In the genomic region with DNA sequence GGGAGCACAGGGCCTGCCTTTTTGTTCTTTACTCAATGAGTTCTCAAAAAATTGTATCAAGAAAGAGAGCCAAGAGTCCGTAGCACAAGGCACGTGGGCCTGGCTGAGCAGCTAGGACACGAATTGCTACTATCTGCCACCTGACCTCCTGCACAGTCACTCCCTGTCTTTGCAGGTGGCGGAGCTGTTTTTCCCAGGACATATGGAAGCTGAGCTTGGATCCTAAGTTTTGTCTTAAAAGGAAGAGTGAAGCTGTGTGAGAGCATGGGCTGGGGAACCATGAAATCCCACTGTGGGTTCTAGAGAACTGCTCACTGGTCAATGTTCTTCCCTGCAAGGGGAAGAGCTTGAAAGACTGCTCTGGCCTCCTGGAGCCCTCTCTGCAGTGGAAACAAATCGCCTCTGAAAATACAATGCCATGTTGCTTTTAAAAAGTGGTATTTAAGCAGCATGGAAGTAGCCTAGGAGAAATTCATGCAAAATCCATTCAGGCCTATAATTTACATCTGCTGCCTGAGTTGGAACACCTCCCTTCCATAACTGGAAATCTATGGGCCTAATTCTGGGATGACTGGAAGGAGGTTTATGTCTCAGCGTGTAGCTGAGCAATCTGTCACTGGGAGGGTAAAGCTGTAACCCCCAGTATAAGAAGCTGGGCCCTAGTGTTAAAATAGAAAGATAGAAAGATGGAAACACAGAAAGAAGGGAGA, we compare ENCODE assay signal across 29 mouse cellular contexts.
DNase-seq lines count a peak whose midpoint lies in the region; ATAC-seq and TF ChIP-seq lines count a peak whose summit lies in the region.
"Had no signal": no experiment of that assay in that cellular context is flagged by ENCODE, and none has a peak within 500 bp of the region (broad histone marks: within the 10 kb centered on the region; RNA-seq: fewer than 3 reads in every experiment).

No protein-coding gene starts in this region.

- peak; percentile 9 for DNase-seq in midbrain, embryonic 10.5 days (ENCODE audit: low spot score)
- no peak for DNase-seq in midbrain, postnatal 0 days (ENCODE audit: low spot score)
- DNase-seq in cerebellum, adult 11 months: peak; percentile 21
- DNase-seq in cerebellum, adult 8-10 months: peak; percentile 34
- DNase-seq in testis, postnatal 10 days (ENCODE audit: low spot score): peak; percentile 43
- DNase-seq in natural killer cell, adult 2 months (ENCODE audit: low spot score in 2 of 2): no peak
- no peak for DNase-seq in adrenal gland, postnatal 25 days
- DNase-seq: adrenal gland, postnatal 14 days; gastrocnemius, adult 2 months; gastrocnemius, postnatal 36 days; heart, adult 2 months; heart, postnatal 10 days; kidney, postnatal 25 days; retina, postnatal 1 day; right cerebral cortex, postnatal 14 days; thymus, postnatal 4 days had no signal

- ATAC-seq in midbrain, postnatal 0 days (ENCODE audit: low FRiP score): no peak
- ATAC-seq: CD4-positive, CD25-positive, alpha-beta regulatory T cell, adult 4 months; forebrain, embryonic 16.5 days; intestine, embryonic 16.5 days; midbrain, embryonic 16.5 days had no signal

- no peak overlapping the region for H3K4me2 ChIP-seq in midbrain, postnatal 0 days (ENCODE audit: low read depth, low read length, poor library complexity, severe bottlenecking)
- H3K4me2 ChIP-seq: heart, embryonic 13.5 days; hindbrain, embryonic 12.5 days; limb, embryonic 12.5 days; liver, embryonic 15.5 days; lung, embryonic 15.5 days; midbrain, embryonic 11.5 days had no signal

- TF ChIP-seq CTCF in midbrain, postnatal 0 days (IDR thresholded peaks at IDR 0.05): no peak

- peaks cover 11% of the 10 kb centered on the region; the same call in 1 of the 2 replicates for H3K4me1 ChIP-seq in midbrain, embryonic 10.5 days
- no peaks in the 10 kb centered on the region for H3K4me1 ChIP-seq in midbrain, postnatal 0 days (ENCODE audit: insufficient read depth, low read length)

- no peaks in the 10 kb centered on the region for H3K9me3 ChIP-seq in midbrain, embryonic 10.5 days (replicated peaks)
- H3K9me3 ChIP-seq in midbrain, postnatal 0 days (ENCODE audit: low read length): no peaks in the 10 kb centered on the region
- H3K9me3 ChIP-seq: heart, embryonic 13.5 days; hindbrain, embryonic 12.5 days; limb, embryonic 12.5 days; liver, embryonic 15.5 days; lung, embryonic 15.5 days had no signal

- H3K4me3 ChIP-seq in midbrain, embryonic 10.5 days: no peak overlapping the region
- no peak overlapping the region for H3K4me3 ChIP-seq in midbrain, postnatal 0 days (ENCODE audit: low read depth, low read length)
- H3K4me3 ChIP-seq: erythroblast, embryonic 14.5 days; gastrocnemius, adult 2 months; heart, adult 2 months; heart, embryonic 13.5 days; hindbrain, embryonic 12.5 days; left cerebral cortex, adult 2 months; limb, embryonic 12.5 days; liver, embryonic 15.5 days; lung, embryonic 15.5 days; myocyte had no signal

- no peaks in the 10 kb centered on the region for H3K27me3 ChIP-seq in midbrain, embryonic 10.5 days (ENCODE audit: low read depth, poor library complexity, severe bottlenecking)
- H3K27me3 ChIP-seq in midbrain, postnatal 0 days (ENCODE audit: insufficient read depth, low read length): no peaks in the 10 kb centered on the region
- H3K27me3 ChIP-seq: hindbrain, embryonic 12.5 days; liver, embryonic 15.5 days; lung, embryonic 15.5 days had no signal

- no peak overlapping the region for H3K27ac ChIP-seq in midbrain, embryonic 10.5 days (replicated peaks)
- H3K27ac ChIP-seq in midbrain, postnatal 0 days (ENCODE audit: low read depth, low read length): no peak overlapping the region
- H3K27ac ChIP-seq: gastrocnemius, adult 2 months; heart, adult 2 months; heart, embryonic 13.5 days; hindbrain, embryonic 12.5 days; left cerebral cortex, adult 2 months; limb, embryonic 12.5 days; liver, embryonic 15.5 days; lung, embryonic 15.5 days had no signal

- H3K9ac ChIP-seq in midbrain, postnatal 0 days (replicated peaks; ENCODE audit: low read length, poor library complexity, severe bottlenecking): no peak overlapping the region
- H3K9ac ChIP-seq: heart, embryonic 13.5 days; hindbrain, embryonic 12.5 days; limb, embryonic 12.5 days; liver, embryonic 15.5 days; lung, embryonic 15.5 days had no signal

- WGBS in midbrain, embryonic 10.5 days: 86% methylated on average over 6 of the region's 6 CpGs
- WGBS in midbrain, postnatal 0 days: 78% methylated on average over 6 of the region's 6 CpGs

- H3K36me3 ChIP-seq in midbrain, embryonic 10.5 days: no peaks in the 10 kb centered on the region
- H3K36me3 ChIP-seq in midbrain, postnatal 0 days (ENCODE audit: insufficient read depth, low read length): no peaks in the 10 kb centered on the region
- H3K36me3 ChIP-seq: heart, embryonic 13.5 days; hindbrain, embryonic 12.5 days; limb, embryonic 12.5 days; liver, embryonic 15.5 days; lung, embryonic 15.5 days had no signal

Comparison
In these comparisons a context has a peak if more than half of its experiments do, and no peak if none do; other contexts are left out.
1. DNase-seq: peak in midbrain, embryonic 10.5 days (single experiment), cerebellum, adult 11 months (single experiment), cerebellum, adult 8-10 months (single experiment) and testis, postnatal 10 days (single experiment); none in midbrain, postnatal 0 days (single experiment), natural killer cell, adult 2 months (0 of 2) and adrenal gland, postnatal 25 days (single experiment).